Mouse (Mus musculus) embryonic facial prominence, embryonic 11.5 days (tissue): ENCODE measurements around the gene Elmo1. TPM values are rescaled to one million over a fixed set of nuclear protein-coding genes. Genes with fewer than 3 reads are reported as not detected.

Experiments
- ATAC-seq: fragments of 200-750 bp; cut with Nextera tagmentation; replicated peaks from 2 replicates; pipeline ENCODE4 v1.8.0; 2017; ENCODE audit warnings: low read depth; ENCODE audit not compliant: insufficient number of reproducible peaks, low FRiP score, low TSS enrichment
- DNase-seq: peaks from one replicate; pipeline ENCODE4 v3.0.0-alpha.2; 2015; ENCODE audit warnings: low spot score
- H3K27ac ChIP-seq: fragments of 300-500 bp; sonication (generic); replicated peaks from 2 replicates; pipeline ENCODE4 v1.5.1; 2014; ENCODE audit warnings: mild to moderate bottlenecking, low read depth, low read length, control low read depth
- H3K27me3 ChIP-seq: fragments of 300-500 bp; sonication (generic); 2 replicates; pipeline ENCODE4 v1.6.1; 2014; ENCODE audit warnings: mild to moderate bottlenecking, low read length, moderate library complexity, mixed read lengths; ENCODE audit not compliant: control insufficient read depth, insufficient read depth
- H3K36me3 ChIP-seq: fragments of 300-500 bp; sonication (generic); replicated peaks from 2 replicates; pipeline ENCODE4 v1.6.1; 2014; ENCODE audit warnings: low read depth, mild to moderate bottlenecking, low read length, moderate library complexity, mixed read lengths; ENCODE audit not compliant: control insufficient read depth, insufficient read depth
- H3K4me1 ChIP-seq: fragments of 300-500 bp; sonication (generic); 2 replicates; pipeline ENCODE4 v1.6.1; 2014; ENCODE audit warnings: low read length, mixed read lengths; ENCODE audit not compliant: control insufficient read depth, insufficient read depth
- H3K4me2 ChIP-seq: fragments of 300-500 bp; sonication (generic); 2 replicates; pipeline ENCODE4 v1.6.1; 2014; ENCODE audit warnings: low read depth, mild to moderate bottlenecking, control low read depth, low read length, moderate library complexity
- H3K4me3 ChIP-seq: fragments of 300-500 bp; sonication (generic); 2 replicates; pipeline ENCODE4 v1.5.1; 2014; ENCODE audit warnings: low read depth, low read length, control low read depth
- H3K9ac ChIP-seq: fragments of 300-500 bp; sonication (generic); replicated peaks from 2 replicates; pipeline ENCODE4 v1.6.1; 2014; ENCODE audit warnings: mild to moderate bottlenecking, control low read depth, low read length
- H3K9me3 ChIP-seq: fragments of 300-500 bp; sonication (generic); replicated peaks from 2 replicates; pipeline ENCODE4 v1.6.1; 2016; ENCODE audit warnings: mild to moderate bottlenecking, low read length, inconsistent platforms, mixed read lengths; ENCODE audit not compliant: control insufficient read depth
- WGBS: fragments of 180-500 bp; shearing (Covaris S2); extraction: QIAGEN DNeasy Blood & Tissue Kit; methylation state at CpG from one replicate; pipeline ENCODE4 v1.1.7; 2014; 5-methylcytosine and 5-hydroxymethylcytosine counted together
- polyA plus RNA-seq: library from polyadenylated mRNA; unstranded; fragments of >200 nt; fragmentation: Nextera tagmentation; extraction: Ambion mirVana; gene quantifications from 2 replicates; pipeline ENCODE4 v1.2.1, GENCODE M21; 2014

Gene Elmo1
- polyA plus RNA-seq, 1 experiment from 2014 or later: 8.8 TPM

GRCm38 (mm10) chr13:20202617-20203016, 112.2 kb downstream of the Elmo1 start:
- H3K27me3 ChIP-seq: no peaks in the 10 kb centered on the region
- no peak overlapping the region for H3K4me2 ChIP-seq
- H3K27ac ChIP-seq: no peak overlapping the region
- no peak overlapping the region for H3K4me3 ChIP-seq
- H3K9ac ChIP-seq: no peak overlapping the region
- no peaks in the 10 kb centered on the region for H3K4me1 ChIP-seq
- ATAC-seq (no peak), DNase-seq (no peak)
- 86% methylated on average over 4 of the region's 4 CpGs for WGBS
- no peaks in the 10 kb centered on the region for H3K9me3 ChIP-seq
- H3K36me3 ChIP-seq: no peaks in the 10 kb centered on the region

- H3K4me1 ChIP-seq: no peaks in the 10 kb centered on the region
- no peak overlapping the region for H3K4me3 ChIP-seq
- H3K4me2 ChIP-seq: no peak overlapping the region
- ATAC-seq: 0 out of 2 replicates have a peak, but pooled peaks have one; percentile 70
- H3K9ac ChIP-seq: no peak overlapping the region
- H3K9me3 ChIP-seq: no peaks in the 10 kb centered on the region
- no peak for DNase-seq
- no peaks in the 10 kb centered on the region for H3K27me3 ChIP-seq
- no peaks in the 10 kb centered on the region for H3K36me3 ChIP-seq
- H3K27ac ChIP-seq: no peak overlapping the region
Measured at GRCm38 (mm10) chr13:20204165-20204564, 113.8 kb downstream of the Elmo1 start.

GRCm38 (mm10) chr13:20205007-20205745, 114.8 kb downstream of the Elmo1 start:
- Histone ChIP-seq H3K36me3 (no peaks in the 10 kb centered on the region), H3K4me1 (no peaks in the 10 kb centered on the region), H3K27ac (no peak overlapping the region), H3K4me3 (no peak overlapping the region), H3K9me3 (no peaks in the 10 kb centered on the region), H3K9ac (no peak overlapping the region), H3K4me2 (no peak overlapping the region), H3K27me3 (no peaks in the 10 kb centered on the region)
- ATAC-seq (no peak), DNase-seq (no peak)
- WGBS: 90% methylated on average over 12 of the region's 12 CpGs

- H3K9ac ChIP-seq: no peak overlapping the region
- no peak overlapping the region for H3K4me3 ChIP-seq
- ATAC-seq: no peak
- no peak for DNase-seq
- H3K36me3 ChIP-seq: no peaks in the 10 kb centered on the region
- no peaks in the 10 kb centered on the region for H3K27me3 ChIP-seq
- no peak overlapping the region for H3K4me2 ChIP-seq
- H3K4me1 ChIP-seq: no peaks in the 10 kb centered on the region
- no peaks in the 10 kb centered on the region for H3K9me3 ChIP-seq
- H3K27ac ChIP-seq: no peak overlapping the region
- 94% methylated on average over 2 of the region's 2 CpGs for WGBS
Measured at GRCm38 (mm10) chr13:20205746-20206145, 115.3 kb downstream of the Elmo1 start.

GRCm38 (mm10) chr13:20207126-20207525, 116.7 kb downstream of the Elmo1 start:
- Histone ChIP-seq H3K4me1 (no peaks in the 10 kb centered on the region), H3K4me3 (no peak overlapping the region), H3K9ac (no peak overlapping the region), H3K27ac (no peak overlapping the region), H3K4me2 (no peak overlapping the region), H3K36me3 (no peaks in the 10 kb centered on the region), H3K9me3 (no peaks in the 10 kb centered on the region), H3K27me3 (no peaks in the 10 kb centered on the region)
- DNase-seq: no peak
- ATAC-seq: no peak; the same call in 1 of the 2 replicates
- WGBS: 72% methylated on average over 5 of the region's 5 CpGs

- Histone ChIP-seq H3K27me3 (no peaks in the 10 kb centered on the region), H3K9me3 (no peaks in the 10 kb centered on the region), H3K4me3 (no peak overlapping the region), H3K36me3 (no peaks in the 10 kb centered on the region), H3K9ac (no peak overlapping the region), H3K4me1 (no peaks in the 10 kb centered on the region), H3K4me2 (no peak overlapping the region), H3K27ac (no peak overlapping the region)
- DNase-seq (no peak), ATAC-seq (0 out of 2 replicates have a peak, but pooled peaks have one; percentile 39)
- WGBS: 49% methylated on average over 7 of the region's 7 CpGs
Measured at GRCm38 (mm10) chr13:20207950-20208642, 117.7 kb downstream of the Elmo1 start.

- 91% methylated on average over 5 of the region's 5 CpGs for WGBS
Measured at GRCm38 (mm10) chr13:20208867-20209266, 118.5 kb downstream of the Elmo1 start.

GRCm38 (mm10) chr13:20211780-20212179, 121.4 kb downstream of the Elmo1 start:
- DNase-seq (no peak), ATAC-seq (no peak)
- Histone ChIP-seq H3K27ac (no peak overlapping the region), H3K4me3 (no peak overlapping the region), H3K4me1 (no peaks in the 10 kb centered on the region), H3K4me2 (no peak overlapping the region), H3K27me3 (no peaks in the 10 kb centered on the region), H3K9ac (no peak overlapping the region), H3K9me3 (no peaks in the 10 kb centered on the region), H3K36me3 (no peaks in the 10 kb centered on the region)
- 77% methylated on average over 5 of the region's 5 CpGs for WGBS

More at GRCm38 (mm10) chr13:20208867-20209266, 118.5 kb downstream of the Elmo1 start:
- H3K27ac ChIP-seq: no peak overlapping the region
- no peaks in the 10 kb centered on the region for H3K36me3 ChIP-seq
- no peaks in the 10 kb centered on the region for H3K9me3 ChIP-seq
- no peak overlapping the region for H3K4me3 ChIP-seq
- H3K9ac ChIP-seq: no peak overlapping the region
- H3K4me2 ChIP-seq: no peak overlapping the region
- ATAC-seq (no peak), DNase-seq (no peak)
- no peaks in the 10 kb centered on the region for H3K27me3 ChIP-seq
- H3K4me1 ChIP-seq: no peaks in the 10 kb centered on the region
